Mouse (Mus musculus): ENCODE data around the gene Vwa2. TPM values are rescaled to one million over a fixed set of nuclear protein-coding genes. Genes with fewer than 3 reads are reported as not detected.
A peak's percentile ranks its signal among the peaks of the same experiment; 100 is the strongest.

Gene Vwa2
- polyA plus RNA-seq (2016; fragmentation: Nextera tagmentation; extraction: Ambion mirVana), result 1.5 and 1.6 TPM in 2 replicates

GRCm38 (mm10) chr19:56873816-56874600, at the start of gene Vwa2:
TSS of gene Vwa2 (plus strand) at chr19:56874249.
- peaks cover 14% of the 10 kb centered on the region for H3K4me1 ChIP-seq
- H3K9ac ChIP-seq, result peak within 1 kb of the TSS; percentile 56
- no peak within 1 kb of the TSS for H3K27ac ChIP-seq
- ATAC-seq (ENCODE audit: low FRiP score), result peak; percentile 44; the same call in 1 of the 2 replicates
- H3K27me3 ChIP-seq, result peaks cover 87% of the 10 kb centered on the region
- peak within 1 kb of the TSS; percentile 99 for H3K4me2 ChIP-seq
- WGBS, result 2% methylated on average over 70 of the region's 71 CpGs
- peak within 1 kb of the TSS; percentile 56 for H3K4me3 ChIP-seq (replicated peaks)
- no peaks in the 10 kb centered on the region for H3K9me3 ChIP-seq
- H3K36me3 ChIP-seq (replicated peaks), result no peaks in the 10 kb centered on the region

- 67% methylated on average over 44 of the region's 44 CpGs for WGBS
- Histone ChIP-seq H3K27ac (no peak within 1 kb of the TSS), H3K4me2 (peak within 1 kb of the TSS; percentile 28), H3K4me1 (peaks cover 6% of the 10 kb centered on the region), H3K27me3 (peaks cover 11% of the 10 kb centered on the region), H3K9me3 (no peaks in the 10 kb centered on the region), H3K36me3 (replicated peaks) (no peaks in the 10 kb centered on the region), H3K9ac (no peak within 1 kb of the TSS), H3K4me3 (replicated peaks) (0 out of 2 replicates have a peak within 1 kb of the TSS, but pooled peaks have one; percentile 0)
- no peak for ATAC-seq (ENCODE audit: low FRiP score)
These were observed 47.9 kb upstream of the Vwa2 start, which contains the start of gene Tdrd1 for GRCm38 (mm10) chr19:56826047-56826631. TSS of gene Tdrd1 (plus strand) at chr19:56826209.

GRCm38 (mm10) chr19:56828305-56828704, 45.7 kb upstream of the Vwa2 start:
- H3K27me3 ChIP-seq, result peaks cover 11% of the 10 kb centered on the region
- H3K27ac ChIP-seq, result no peak overlapping the region
- no peak overlapping the region for H3K4me2 ChIP-seq
- H3K36me3 ChIP-seq (replicated peaks), result no peaks in the 10 kb centered on the region
- H3K4me3 ChIP-seq (replicated peaks), result no peak overlapping the region
- 87% methylated on average over 11 of the region's 11 CpGs for WGBS
- no peaks in the 10 kb centered on the region for H3K4me1 ChIP-seq
- H3K9ac ChIP-seq, result no peak overlapping the region
- ATAC-seq (ENCODE audit: low FRiP score), result no peak
- no peaks in the 10 kb centered on the region for H3K9me3 ChIP-seq

DNA sequence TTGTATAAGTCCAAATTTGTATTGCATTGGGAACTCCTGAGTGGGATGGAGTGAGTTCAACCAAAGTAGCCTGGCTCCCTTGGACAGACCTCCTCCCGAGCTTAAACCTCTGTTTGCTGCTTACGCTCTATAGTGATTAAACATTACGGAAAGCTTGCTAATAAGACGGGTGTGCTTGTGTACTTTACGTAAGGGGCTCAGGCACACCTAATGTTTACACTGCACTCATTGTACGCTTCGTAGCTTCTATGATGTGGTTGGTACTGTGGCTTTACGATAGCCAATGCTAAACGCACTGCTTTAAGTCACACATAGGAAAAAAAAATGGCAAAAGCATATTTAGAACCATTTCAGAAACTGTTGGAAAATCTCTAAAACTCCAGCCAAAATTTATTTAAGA, 44.8 kb upstream of the Vwa2 start:
- Histone ChIP-seq H3K4me3 (replicated peaks) (no peak overlapping the region), H3K27ac (no peak overlapping the region), H3K27me3 (peaks cover 8% of the 10 kb centered on the region; the same call in 1 of the 2 replicates), H3K4me1 (no peaks in the 10 kb centered on the region), H3K9ac (no peak overlapping the region), H3K4me2 (no peak overlapping the region), H3K36me3 (replicated peaks) (no peaks in the 10 kb centered on the region), H3K9me3 (no peaks in the 10 kb centered on the region)
- ATAC-seq (ENCODE audit: low FRiP score), result no peak
- WGBS, result 89% methylated on average over 9 of the region's 9 CpGs

GRCm38 (mm10) chr19:56830163-56830562, 43.9 kb upstream of the Vwa2 start:
- Histone ChIP-seq H3K4me2 (no peak overlapping the region), H3K4me1 (peaks cover 3% of the 10 kb centered on the region; the same call in 1 of the 2 replicates), H3K27ac (no peak overlapping the region), H3K9ac (no peak overlapping the region), H3K36me3 (replicated peaks) (no peaks in the 10 kb centered on the region), H3K4me3 (replicated peaks) (no peak overlapping the region), H3K9me3 (no peaks in the 10 kb centered on the region), H3K27me3 (peaks cover 7% of the 10 kb centered on the region; the same call in 1 of the 2 replicates)
- 90% methylated on average over 4 of the region's 4 CpGs for WGBS
- no peak for ATAC-seq (ENCODE audit: low FRiP score)

GRCm38 (mm10) chr19:56835340-56835739, 38.7 kb upstream of the Vwa2 start:
- H3K4me3 ChIP-seq (replicated peaks), result no peak overlapping the region
- H3K4me1 ChIP-seq, result peaks cover 6% of the 10 kb centered on the region; the same call in 1 of the 2 replicates
- H3K27me3 ChIP-seq, result no peaks in the 10 kb centered on the region
- H3K9me3 ChIP-seq, result no peaks in the 10 kb centered on the region
- H3K27ac ChIP-seq, result peak overlapping the region; percentile 42; the same call in 1 of the 2 replicates
- H3K9ac ChIP-seq, result no peak overlapping the region
- no peaks in the 10 kb centered on the region for H3K36me3 ChIP-seq (replicated peaks)
- WGBS, result 31% methylated on average over 9 of the region's 9 CpGs
- no peak overlapping the region for H3K4me2 ChIP-seq
- ATAC-seq (ENCODE audit: low FRiP score), result peak; percentile 30; the same call in 1 of the 2 replicates

DNA sequence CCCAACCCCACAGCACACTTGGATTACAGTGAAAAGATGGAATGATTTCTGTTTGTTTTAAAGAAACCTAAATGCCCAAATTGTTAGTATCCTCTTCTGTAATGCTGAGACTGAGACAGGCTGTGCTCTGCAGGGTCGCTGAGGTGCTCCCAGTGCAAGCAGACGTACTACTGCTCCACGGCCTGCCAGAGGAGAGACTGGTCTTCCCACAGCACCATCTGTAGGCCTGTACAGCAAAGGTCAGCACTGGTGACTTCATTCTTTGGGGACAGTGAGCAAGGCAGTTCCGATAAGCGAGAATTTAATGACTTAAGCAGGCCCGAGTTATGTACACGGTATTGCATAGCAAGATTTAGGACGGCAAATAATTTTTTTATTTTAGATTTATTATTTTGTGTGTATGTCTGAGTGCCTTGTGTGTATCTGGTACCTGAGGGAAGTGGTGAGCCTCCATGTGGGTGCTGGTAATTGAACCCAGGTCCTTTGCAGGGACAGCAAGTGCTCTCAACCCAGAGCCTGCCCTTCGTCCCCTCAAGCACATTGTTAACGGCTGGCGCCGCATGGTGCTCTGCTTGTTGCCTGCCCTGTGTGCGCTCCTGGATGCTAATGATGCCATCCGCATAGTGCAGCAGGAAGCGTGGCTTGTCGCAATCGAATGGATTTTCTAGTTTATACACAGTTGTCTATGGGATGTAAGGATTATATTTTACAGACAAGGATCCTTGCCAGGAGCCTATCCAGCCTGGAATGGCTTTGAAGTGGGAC, 34.9 kb upstream of the Vwa2 start:
- no peak for ATAC-seq (ENCODE audit: low FRiP score)
- 71% methylated on average over 17 of the region's 17 CpGs for WGBS
- Histone ChIP-seq H3K4me1 (peaks cover 6% of the 10 kb centered on the region; the same call in 1 of the 2 replicates), H3K4me3 (replicated peaks) (no peak overlapping the region), H3K9me3 (no peaks in the 10 kb centered on the region), H3K27me3 (no peaks in the 10 kb centered on the region), H3K4me2 (no peak overlapping the region), H3K9ac (no peak overlapping the region), H3K27ac (no peak overlapping the region), H3K36me3 (replicated peaks) (no peaks in the 10 kb centered on the region)

GRCm38 (mm10) chr19:56842974-56843373, 31.1 kb upstream of the Vwa2 start:
- no peak overlapping the region for H3K9ac ChIP-seq
- no peaks in the 10 kb centered on the region for H3K4me1 ChIP-seq
- no peak overlapping the region for H3K27ac ChIP-seq
- H3K36me3 ChIP-seq (replicated peaks), result no peaks in the 10 kb centered on the region
- no peaks in the 10 kb centered on the region for H3K27me3 ChIP-seq
- no peak overlapping the region for H3K4me2 ChIP-seq
- no peak for ATAC-seq (ENCODE audit: low FRiP score)
- no peak overlapping the region for H3K4me3 ChIP-seq (replicated peaks)
- WGBS, result 84% methylated on average over 12 of the region's 12 CpGs
- H3K9me3 ChIP-seq, result 0 out of 2 replicates have a peak, but pooled peaks cover 5% of the 10 kb centered on the region

DNA sequence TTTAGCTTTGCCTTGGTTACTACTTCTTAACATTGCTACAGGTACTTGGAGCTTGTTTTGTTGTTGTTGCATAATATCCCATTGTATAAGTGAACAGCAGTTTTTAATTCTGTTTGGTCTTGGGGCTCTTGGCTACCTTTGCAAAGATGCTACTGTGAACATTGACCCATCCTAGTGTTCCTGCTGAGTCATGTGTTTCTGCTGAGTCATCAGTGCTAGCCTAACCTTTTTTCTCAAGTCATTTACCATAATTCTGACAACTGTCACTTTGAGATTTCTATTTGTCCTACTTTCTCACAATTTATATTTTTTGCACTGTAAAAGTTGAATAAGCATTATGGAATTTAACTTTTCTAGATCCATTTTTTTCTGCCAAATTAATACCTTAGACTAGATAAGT, 21.5 kb upstream of the Vwa2 start:
- no peak for ATAC-seq (ENCODE audit: low FRiP score)
- Histone ChIP-seq H3K9ac (no peak overlapping the region), H3K27ac (no peak overlapping the region), H3K4me3 (replicated peaks) (no peak overlapping the region), H3K4me1 (no peaks in the 10 kb centered on the region), H3K9me3 (no peaks in the 10 kb centered on the region), H3K36me3 (replicated peaks) (no peaks in the 10 kb centered on the region), H3K4me2 (no peak overlapping the region), H3K27me3 (no peaks in the 10 kb centered on the region)

DNA sequence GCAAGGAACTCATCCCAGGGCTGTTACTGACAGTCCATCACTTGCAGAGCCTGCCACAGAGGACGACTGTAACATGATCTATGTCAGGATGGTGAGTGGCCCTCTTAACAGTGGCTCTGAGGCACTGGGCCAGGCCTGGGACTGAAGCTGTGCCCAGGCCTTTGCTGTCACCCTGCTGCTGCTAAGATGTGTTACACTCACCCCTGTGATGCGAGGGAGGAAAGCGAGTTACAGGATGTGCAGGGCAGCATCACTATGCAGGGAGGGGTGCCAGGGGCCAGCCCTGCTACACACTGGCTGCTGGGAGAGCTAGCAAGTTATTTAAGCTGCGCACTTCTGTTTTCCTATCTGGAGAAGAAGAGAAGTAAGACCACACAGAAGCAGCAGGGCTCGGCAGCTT, 17.6 kb upstream of the Vwa2 start:
- no peak for ATAC-seq (ENCODE audit: low FRiP score)
- H3K27me3 ChIP-seq, result no peaks in the 10 kb centered on the region
- no peak overlapping the region for H3K4me2 ChIP-seq
- no peak overlapping the region for H3K27ac ChIP-seq
- no peak overlapping the region for H3K9ac ChIP-seq
- 70% methylated on average over 5 of the region's 5 CpGs for WGBS
- 0 out of 2 replicates have a peak, but pooled peaks cover 3% of the 10 kb centered on the region for H3K4me1 ChIP-seq
- H3K4me3 ChIP-seq (replicated peaks), result no peak overlapping the region
- no peaks in the 10 kb centered on the region for H3K9me3 ChIP-seq
- H3K36me3 ChIP-seq (replicated peaks), result no peaks in the 10 kb centered on the region

- Histone ChIP-seq H3K9ac (no peak overlapping the region), H3K4me3 (replicated peaks) (no peak overlapping the region), H3K9me3 (no peaks in the 10 kb centered on the region), H3K27me3 (peaks cover 27% of the 10 kb centered on the region), H3K4me1 (no peaks in the 10 kb centered on the region), H3K36me3 (replicated peaks) (no peaks in the 10 kb centered on the region), H3K4me2 (no peak overlapping the region), H3K27ac (no peak overlapping the region)
- 71% methylated on average over 4 of the region's 4 CpGs for WGBS
- ATAC-seq (ENCODE audit: low FRiP score), result no peak
These were observed 6.3 kb upstream of the Vwa2 start for GRCm38 (mm10) chr19:56867701-56868100.
